Mouse (Mus musculus) small intestine, adult 2 months (tissue): Measurements from ENCODE around the gene Myo5a. TPM values are rescaled to one million over a fixed set of nuclear protein-coding genes. Genes with fewer than 3 reads are reported as not detected.

Experiments used
- H3K27ac ChIP-seq: fragments of 200-500 bp; 2 replicates; pipeline ENCODE4 v1.5.1; 2012; ENCODE audit warnings: low read depth, low read length, control low read depth, inconsistent platforms; ENCODE audit not compliant: insufficient read depth
- H3K27me3 ChIP-seq: fragments of 200-500 bp; 2 replicates; pipeline ENCODE4 v1.6.1; 2012; ENCODE audit warnings: mild to moderate bottlenecking, moderate library complexity, low read length, inconsistent platforms; ENCODE audit not compliant: control insufficient read depth, insufficient read depth
- H3K36me3 ChIP-seq: fragments of 200-500 bp; 2 replicates; pipeline ENCODE4 v1.6.1; 2012; ENCODE audit warnings: mild to moderate bottlenecking, low read length, control low read depth, inconsistent platforms; ENCODE audit not compliant: control insufficient read depth, insufficient read depth
- H3K4me1 ChIP-seq: fragments of 200-500 bp; 2 replicates; pipeline ENCODE4 v1.6.1; 2012; ENCODE audit warnings: low read length, inconsistent platforms, mixed read lengths; ENCODE audit not compliant: control insufficient read depth, insufficient read depth, insufficient read length
- H3K4me3 ChIP-seq: fragments of 200-500 bp; 2 replicates; pipeline ENCODE4 v1.5.1; 2012; ENCODE audit warnings: low read depth, mild to moderate bottlenecking, control low read depth, inconsistent platforms, low read length, moderate library complexity
- CTCF ChIP-seq: fragments of 200-500 bp; IDR thresholded peaks from 2 replicates; pipeline ENCODE4 v1.5.1; 2012; ENCODE audit warnings: low read depth, mild to moderate bottlenecking, control low read depth, inconsistent platforms, low read length, moderate library complexity, mixed read lengths; ENCODE audit not compliant: insufficient replicate concordance, insufficient read length; ENCODE audit errors: extremely low read depth
- POLR2A ChIP-seq: fragments of 200-500 bp; IDR thresholded peaks from 2 replicates; pipeline ENCODE4 v1.6.1; 2012; ENCODE audit warnings: low read depth, mild to moderate bottlenecking, control low read depth, inconsistent platforms, low read length, moderate library complexity
- WGBS: fragments of 180-500 bp; shearing (Covaris S2); methylation state at CpG from one replicate; pipeline ENCODE4 v1.1.7; 2018; 5-methylcytosine and 5-hydroxymethylcytosine counted together
- polyA plus RNA-seq: library from polyadenylated mRNA; depleted of rRNA; stranded (reverse); fragments of >200 nt; gene quantifications from 2 replicates; pipeline ENCODE4 v1.2.3, GENCODE M21; 2012; rRNA removed

Gene Myo5a
- 0.96 and 1.3 TPM in 2 replicates for polyA plus RNA-seq

- H3K4me1 ChIP-seq = peaks cover 8% of the 10 kb centered on the region
- TF ChIP-seq CTCF = no peak
- no peak for TF ChIP-seq POLR2A
- peak within 1 kb of the TSS; percentile 51 for H3K27ac ChIP-seq
- no peaks in the 10 kb centered on the region for H3K36me3 ChIP-seq
- H3K27me3 ChIP-seq = peaks cover 20% of the 10 kb centered on the region
- 24% methylated on average over 23 of the region's 23 CpGs for WGBS
- peak within 1 kb of the TSS; percentile 67 for H3K4me3 ChIP-seq
Measured at GRCm38 (mm10) chr9:75070457-75071028, at the start of gene Myo5a. TSS of gene Myo5a (plus strand) at chr9:75071015.

GRCm38 (mm10) chr9:75022546-75022945, 48.3 kb upstream of the Myo5a start:
- Histone ChIP-seq H3K4me1 (no peaks in the 10 kb centered on the region), H3K27ac (no peak overlapping the region), H3K4me3 (no peak overlapping the region), H3K36me3 (peaks cover 5% of the 10 kb centered on the region), H3K27me3 (no peaks in the 10 kb centered on the region)
- TF ChIP-seq CTCF (no peak), POLR2A (no peak)
- 76% methylated on average over 7 of the region's 7 CpGs for WGBS

- TF ChIP-seq CTCF (no peak), POLR2A (no peak)
- WGBS = 47% methylated on average over 5 of the region's 5 CpGs
- Histone ChIP-seq H3K4me3 (no peak overlapping the region), H3K27ac (no peak overlapping the region), H3K4me1 (no peaks in the 10 kb centered on the region), H3K36me3 (peaks cover 3% of the 10 kb centered on the region), H3K27me3 (no peaks in the 10 kb centered on the region)
Measured at GRCm38 (mm10) chr9:75023150-75023894, 47.5 kb upstream of the Myo5a start.

- TF ChIP-seq POLR2A = no peak
- no peak for TF ChIP-seq CTCF
- H3K27me3 ChIP-seq = no peaks in the 10 kb centered on the region
- H3K36me3 ChIP-seq = peaks cover 7% of the 10 kb centered on the region
- H3K4me3 ChIP-seq = no peak overlapping the region
- H3K27ac ChIP-seq = no peak overlapping the region
- 53% methylated on average over 7 of the region's 7 CpGs for WGBS
- H3K4me1 ChIP-seq = no peaks in the 10 kb centered on the region
Measured at GRCm38 (mm10) chr9:75024089-75024488, 46.7 kb upstream of the Myo5a start.

- Histone ChIP-seq H3K36me3 (0 out of 2 replicates have a peak, but pooled peaks cover 4% of the 10 kb centered on the region), H3K4me3 (no peak overlapping the region), H3K27me3 (no peaks in the 10 kb centered on the region), H3K27ac (no peak overlapping the region), H3K4me1 (no peaks in the 10 kb centered on the region)
- WGBS = 82% methylated on average over 6 of the region's 6 CpGs
- TF ChIP-seq CTCF (peak; percentile 38; the same call in 1 of the 2 replicates), POLR2A (no peak)
Measured at GRCm38 (mm10) chr9:75025689-75026088, 45.1 kb upstream of the Myo5a start.

- Histone ChIP-seq H3K36me3 (peaks cover 4% of the 10 kb centered on the region; the same call in 1 of the 2 replicates), H3K4me3 (no peak overlapping the region), H3K27me3 (no peaks in the 10 kb centered on the region), H3K4me1 (peaks cover 8% of the 10 kb centered on the region; the same call in 1 of the 2 replicates), H3K27ac (no peak overlapping the region)
- 83% methylated on average over 1 of the region's 1 CpGs for WGBS
- TF ChIP-seq CTCF = no peak
- TF ChIP-seq POLR2A = no peak
Measured at GRCm38 (mm10) chr9:75032408-75032807, 38.4 kb upstream of the Myo5a start.

GRCm38 (mm10) chr9:75033141-75033540, 37.7 kb upstream of the Myo5a start:
- Histone ChIP-seq H3K4me3 (no peak overlapping the region), H3K27ac (no peak overlapping the region), H3K4me1 (peaks cover 8% of the 10 kb centered on the region; the same call in 1 of the 2 replicates), H3K36me3 (peaks cover 4% of the 10 kb centered on the region; the same call in 1 of the 2 replicates), H3K27me3 (no peaks in the 10 kb centered on the region)
- WGBS = 53% methylated on average over 7 of the region's 7 CpGs
- TF ChIP-seq POLR2A = no peak
- TF ChIP-seq CTCF = no peak
